Mouse (Mus musculus) gastrocnemius, adult 2 months (tissue): ENCODE results near the gene Celf3. TPM values are rescaled to one million over a fixed set of nuclear protein-coding genes. Genes with fewer than 3 reads are reported as not detected.

Source experiments
- DNase-seq: peaks from one replicate; pipeline ENCODE4 v3.0.0; 2022
- H3K27ac ChIP-seq: fragments of 200-600 bp; 2 replicates; pipeline ENCODE4 v1.8.1; 2022; ENCODE audit warnings: mild to moderate bottlenecking
- H3K4me3 ChIP-seq: fragments of 200-600 bp; 2 replicates; pipeline ENCODE4 v1.8.1; 2022; ENCODE audit warnings: mild to moderate bottlenecking, moderate library complexity
- CTCF ChIP-seq: fragments of 200-600 bp; IDR thresholded peaks from 2 replicates; pipeline ENCODE4 v1.8.1; 2022; ENCODE audit warnings: antibody characterized with exemption, mild to moderate bottlenecking, moderate library complexity
- intact Hi-C: fragments of 180-260 bp; cut with DNase I; formaldehyde crosslinking; loops from one replicate; pipeline ENCODE4 v1.15.1; 2025
- total RNA-seq, 2 experiments: library from RNA; stranded (reverse); gene quantifications; 2 replicates each; pipeline ENCODE4 v1.2.3; 2021

The Celf3 gene
- total RNA-seq, 2 experiments from 2014 or later, result not detected

- no peak overlapping the region for H3K27ac ChIP-seq
- TF ChIP-seq CTCF, result no peak
- intact Hi-C loops, result no loop called here
These were observed 12.3 kb upstream of the Celf3 start for GRCm38 (mm10) chr3:94465632-94466430.

GRCm38 (mm10) chr3:94468931-94469330, 9.2 kb upstream of the Celf3 start:
- Histone ChIP-seq H3K27ac (no peak overlapping the region; the same call in 1 of the 2 replicates), H3K4me3 (no peak overlapping the region)
- DNase-seq, result peak; percentile 36
- no peak for TF ChIP-seq CTCF
- intact Hi-C loops, result no loop called here

More at GRCm38 (mm10) chr3:94465632-94466430, 12.3 kb upstream of the Celf3 start:
- no peak for DNase-seq
- H3K4me3 ChIP-seq, result no peak overlapping the region

- peak overlapping the region; percentile 63 for H3K4me3 ChIP-seq
- DNase-seq, result peak; percentile 66
- peak overlapping the region; percentile 95 for H3K27ac ChIP-seq
- intact Hi-C loops, result no loop called here
- no peak for TF ChIP-seq CTCF
These were observed 5.5 kb upstream of the Celf3 start for GRCm38 (mm10) chr3:94472447-94473114.

- no peak for TF ChIP-seq CTCF
- peak; percentile 36 for DNase-seq
- intact Hi-C loops, result no loop called here
- Histone ChIP-seq H3K4me3 (peak overlapping the region; percentile 63), H3K27ac (peak overlapping the region; percentile 95)
These were observed 5.0 kb upstream of the Celf3 start for GRCm38 (mm10) chr3:94473115-94473505.

- TF ChIP-seq CTCF, result no peak
- DNase-seq, result peak; percentile 64
- Histone ChIP-seq H3K27ac (peak overlapping the region; percentile 95), H3K4me3 (peak overlapping the region; percentile 63)
- intact Hi-C loops, result no loop called here
These were observed 4.4 kb upstream of the Celf3 start for GRCm38 (mm10) chr3:94473567-94474232.

- no peak overlapping the region for H3K4me3 ChIP-seq
- no peak for DNase-seq
- intact Hi-C loops, result no loop called here
- no peak overlapping the region for H3K27ac ChIP-seq
- no peak for TF ChIP-seq CTCF
These were observed 1.6 kb upstream of the Celf3 start for GRCm38 (mm10) chr3:94476301-94477035.

- DNase-seq, result no peak
- no peak overlapping the region for H3K4me3 ChIP-seq
- TF ChIP-seq CTCF, result no peak
- H3K27ac ChIP-seq, result no peak overlapping the region
- intact Hi-C loops, result no loop called here
These were observed 651 bp upstream of the Celf3 start for GRCm38 (mm10) chr3:94477444-94477843.

GRCm38 (mm10) chr3:94478591-94479169, 585 bp downstream of the Celf3 start:
- TF ChIP-seq CTCF, result no peak
- Histone ChIP-seq H3K27ac (no peak overlapping the region), H3K4me3 (no peak overlapping the region)
- no peak for DNase-seq
- intact Hi-C loops, result no loop called here

- TF ChIP-seq CTCF, result no peak
- no peak overlapping the region for H3K27ac ChIP-seq
- no peak overlapping the region for H3K4me3 ChIP-seq
- intact Hi-C loops, result no loop called here
- no peak for DNase-seq
These were observed 1.5 kb downstream of the Celf3 start for GRCm38 (mm10) chr3:94479564-94479963.

GRCm38 (mm10) chr3:94480291-94480884, 2.3 kb downstream of the Celf3 start, which contains the start of gene Riiad1:
Riiad1 (minus strand) TSS chr3:94480341.
- H3K27ac ChIP-seq, result peak within 1 kb of the TSS; percentile 66; the same call in 1 of the 2 replicates
- intact Hi-C loops, result no loop called here
- H3K4me3 ChIP-seq, result no peak within 1 kb of the TSS
- TF ChIP-seq CTCF, result no peak
- no peak for DNase-seq

- Histone ChIP-seq H3K4me3 (no peak overlapping the region), H3K27ac (peak overlapping the region; percentile 66)
- intact Hi-C loops, result no loop called here
- no peak for TF ChIP-seq CTCF
- DNase-seq, result peak; percentile 81
These were observed 3.3 kb downstream of the Celf3 start for GRCm38 (mm10) chr3:94481429-94481828.
